Mouse (Mus musculus) testis, adult 2 months (tissue): ENCODE results near the gene Ppm1d. TPM values are rescaled to one million over a fixed set of nuclear protein-coding genes. Genes with fewer than 3 reads are reported as not detected.

Source experiments
- H3K27ac ChIP-seq: fragments of 200-500 bp; 2 replicates; pipeline ENCODE4 v1.5.1; 2012; ENCODE audit warnings: low read depth, low read length; ENCODE audit not compliant: control insufficient read depth, insufficient read depth
- H3K27me3 ChIP-seq: fragments of 200-500 bp; 2 replicates; pipeline ENCODE4 v1.6.1; 2012; ENCODE audit warnings: mild to moderate bottlenecking, low read length, moderate library complexity; ENCODE audit not compliant: control insufficient read depth, insufficient read depth
- H3K36me3 ChIP-seq: fragments of 200-500 bp; 2 replicates; pipeline ENCODE4 v1.6.1; 2012; ENCODE audit warnings: mild to moderate bottlenecking, low read length; ENCODE audit not compliant: control insufficient read depth, insufficient read depth
- H3K4me1 ChIP-seq: fragments of 200-500 bp; 2 replicates; pipeline ENCODE4 v1.6.1; 2012; ENCODE audit warnings: low read length; ENCODE audit not compliant: control insufficient read depth, insufficient read depth
- H3K4me3 ChIP-seq: fragments of 200-500 bp; 2 replicates; pipeline ENCODE4 v1.5.1; 2012; ENCODE audit warnings: low read depth, mild to moderate bottlenecking, low read length, moderate library complexity, mixed read lengths; ENCODE audit not compliant: control insufficient read depth
- CTCF ChIP-seq: fragments of 200-500 bp; IDR thresholded peaks from 2 replicates; pipeline ENCODE4 v1.5.1; 2012; ENCODE audit warnings: low read depth, mild to moderate bottlenecking, inconsistent platforms, low read length, moderate library complexity; ENCODE audit not compliant: control insufficient read depth, insufficient read depth, insufficient replicate concordance
- POLR2A ChIP-seq: fragments of 200-500 bp; IDR thresholded peaks from 2 replicates; pipeline ENCODE4 v1.6.1; 2012; ENCODE audit warnings: low read depth, mild to moderate bottlenecking, inconsistent platforms, low read length, moderate library complexity; ENCODE audit not compliant: control insufficient read depth
- polyA plus RNA-seq: library from polyadenylated mRNA; depleted of rRNA; stranded (reverse); fragments of >200 nt; gene quantifications from 2 replicates; pipeline ENCODE4 v1.2.3, GENCODE M21; 2012

Gene Ppm1d
- polyA plus RNA-seq, 1 experiment = 106 TPM

- no peaks in the 10 kb centered on the region; the same call in none of the 2 replicates for H3K36me3 ChIP-seq
- TF ChIP-seq POLR2A (no peak), CTCF (no peak)
Measured at GRCm38 (mm10) chr11:85310407-85310712, 684 bp upstream of the Ppm1d start.

GRCm38 (mm10) chr11:85311645-85312490 is 824 bp downstream of the Ppm1d start:
- H3K27ac ChIP-seq = peak overlapping the region; percentile 95

More at GRCm38 (mm10) chr11:85310407-85310712, 684 bp upstream of the Ppm1d start:
- no peaks in the 10 kb centered on the region; the same call in 1 of the 2 replicates for H3K4me1 ChIP-seq
- peak overlapping the region; percentile 97 for H3K4me3 ChIP-seq
- H3K27me3 ChIP-seq = no peaks in the 10 kb centered on the region
- H3K27ac ChIP-seq = peak overlapping the region; percentile 99

GRCm38 (mm10) chr11:85312818-85313217 is 1.8 kb downstream of the Ppm1d start:
- no peak for TF ChIP-seq POLR2A
- TF ChIP-seq CTCF = no peak
- Histone ChIP-seq H3K27me3 (no peaks in the 10 kb centered on the region), H3K27ac (no peak overlapping the region), H3K4me1 (no peaks in the 10 kb centered on the region; the same call in 1 of the 2 replicates), H3K36me3 (no peaks in the 10 kb centered on the region; the same call in none of the 2 replicates), H3K4me3 (peak overlapping the region; percentile 71)

More at GRCm38 (mm10) chr11:85311645-85312490, 824 bp downstream of the Ppm1d start:
- Histone ChIP-seq H3K36me3 (no peaks in the 10 kb centered on the region; the same call in none of the 2 replicates), H3K4me1 (no peaks in the 10 kb centered on the region; the same call in 1 of the 2 replicates), H3K4me3 (peak overlapping the region; percentile 97), H3K27me3 (no peaks in the 10 kb centered on the region)
- TF ChIP-seq CTCF (0 out of 2 replicates have a peak, but pooled peaks have one; percentile 9), POLR2A (peak; percentile 76; the same call in 1 of the 2 replicates)

GRCm38 (mm10) chr11:85313361-85313760 is 2.3 kb downstream of the Ppm1d start:
- no peaks in the 10 kb centered on the region; the same call in none of the 2 replicates for H3K36me3 ChIP-seq
- no peak for TF ChIP-seq POLR2A
- H3K4me1 ChIP-seq = no peaks in the 10 kb centered on the region; the same call in 1 of the 2 replicates
- H3K27me3 ChIP-seq = no peaks in the 10 kb centered on the region
- H3K27ac ChIP-seq = no peak overlapping the region
- H3K4me3 ChIP-seq = peak overlapping the region; percentile 80

GRCm38 (mm10) chr11:85323567-85324330 is 12.7 kb downstream of the Ppm1d start:
- Histone ChIP-seq H3K27ac (peak overlapping the region; percentile 17; the same call in 1 of the 2 replicates), H3K36me3 (no peaks in the 10 kb centered on the region), H3K4me1 (no peaks in the 10 kb centered on the region), H3K27me3 (no peaks in the 10 kb centered on the region), H3K4me3 (no peak overlapping the region)
- TF ChIP-seq CTCF = no peak

- H3K27ac ChIP-seq = no peak overlapping the region
- TF ChIP-seq CTCF = no peak
- TF ChIP-seq POLR2A = no peak
- no peaks in the 10 kb centered on the region for H3K27me3 ChIP-seq
- H3K36me3 ChIP-seq = no peaks in the 10 kb centered on the region; the same call in 1 of the 2 replicates
- no peak overlapping the region for H3K4me3 ChIP-seq
- no peaks in the 10 kb centered on the region for H3K4me1 ChIP-seq
Measured at GRCm38 (mm10) chr11:85328717-85329116, 17.7 kb downstream of the Ppm1d start.

- no peaks in the 10 kb centered on the region; the same call in 1 of the 2 replicates for H3K36me3 ChIP-seq
- H3K27ac ChIP-seq = no peak overlapping the region
- H3K4me3 ChIP-seq = no peak overlapping the region
- no peaks in the 10 kb centered on the region for H3K27me3 ChIP-seq
- H3K4me1 ChIP-seq = no peaks in the 10 kb centered on the region
- TF ChIP-seq CTCF (no peak), POLR2A (no peak)
Measured at GRCm38 (mm10) chr11:85329167-85329894, 18.3 kb downstream of the Ppm1d start.
